Mouse (Mus musculus) left cerebral cortex, postnatal 25 days (tissue): Measurements from ENCODE around the gene Zfp949. TPM values are rescaled to one million over a fixed set of nuclear protein-coding genes. Genes with fewer than 3 reads are reported as not detected.

Experiments
- DNase-seq, 2 experiments: peaks; one replicate each; pipeline ENCODE4 v3.0.0; 2022; ENCODE audit warnings: low spot score in 2 of 2, mixed read lengths in 1 of 2
- intact Hi-C: fragments of 180-260 bp; cut with DNase I; formaldehyde crosslinking; loops from one replicate; pipeline ENCODE4 v1.15.1; 2025
- total RNA-seq, 2 experiments: library from RNA; stranded (reverse); gene quantifications; 2 replicates each; pipeline ENCODE4 v1.2.3; 2021

The Zfp949 gene
- 10 to 100 TPM; 20.9 to 25.7 TPM for total RNA-seq

DNA sequence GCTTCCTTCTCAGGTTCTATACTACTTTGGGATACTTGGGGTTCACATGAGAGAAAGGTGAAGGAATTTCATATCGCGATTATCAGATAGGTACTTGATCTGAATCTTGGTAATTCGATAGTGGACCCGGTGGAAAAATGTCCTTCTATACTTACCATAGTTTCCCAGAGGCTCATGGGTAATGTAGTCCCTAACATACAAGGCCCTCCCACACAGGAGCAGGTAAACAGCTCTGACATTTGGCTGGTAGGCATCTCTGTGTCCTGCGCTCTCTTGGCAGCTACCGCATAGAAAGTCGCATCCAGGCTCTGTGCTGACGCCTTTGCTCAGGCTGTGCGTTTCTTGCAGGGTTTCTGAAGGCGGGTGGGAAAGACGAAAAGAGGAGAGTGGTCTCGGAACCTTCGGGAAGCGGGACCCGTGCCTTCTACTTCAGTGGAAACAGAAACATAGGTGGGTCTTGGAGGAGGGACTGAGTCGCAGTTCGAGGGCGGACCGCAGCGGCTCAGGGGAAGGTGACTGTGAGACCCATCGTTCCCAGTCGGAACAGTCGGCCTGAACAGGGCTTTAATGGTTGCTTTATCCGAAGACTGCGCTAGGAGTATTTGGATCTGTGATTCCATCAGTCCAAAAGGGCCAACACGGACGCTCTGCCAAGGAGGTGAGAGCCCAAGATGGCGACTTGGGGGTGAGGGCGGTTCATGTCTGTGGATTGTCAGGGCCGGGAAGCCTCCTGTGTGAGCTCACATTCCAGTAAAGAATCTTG lies at the start of gene Zfp949:
Gene Zfp949 (plus strand): TSS at position 170 of the 763 bp plus-strand sequence.
- peak; percentile 88 to 96 for DNase-seq
- intact Hi-C loops = loop anchor here (2.0 to 10.0 kb wide), 5 partner anchors 65 to 1137 kb away; partner anchors contain the start of genes Snx14, Syncrip and Tbx18

GRCm38 (mm10) chr9:88500112-88500511 lies 47.7 kb upstream of the Zfp949 start:
- intact Hi-C loops = no loop called here
- DNase-seq = no peak

GRCm38 (mm10) chr9:88501846-88502245 lies 46.0 kb upstream of the Zfp949 start:
- intact Hi-C loops = no loop called here
- no peak for DNase-seq

DNA sequence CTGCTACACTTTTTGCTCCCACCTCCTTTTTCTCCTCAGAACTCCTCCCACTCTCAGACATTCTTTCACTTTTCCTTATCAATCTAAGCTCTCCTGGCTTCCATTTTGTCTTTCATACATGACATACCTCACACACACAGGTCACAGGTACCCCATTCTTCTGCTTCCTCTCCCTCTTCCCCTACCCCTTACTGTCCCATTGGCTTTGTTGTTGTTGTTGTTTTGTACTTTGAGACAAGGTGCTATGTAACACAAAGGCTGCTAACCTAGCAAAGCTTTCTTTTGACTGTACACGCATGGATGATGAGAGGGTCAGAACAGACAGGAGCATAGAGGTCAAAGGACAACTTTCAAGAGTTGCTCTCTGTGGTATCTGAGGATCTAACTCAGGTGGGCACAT lies 32.3 kb upstream of the Zfp949 start:
- DNase-seq = no peak
- intact Hi-C loops = no loop called here

DNA sequence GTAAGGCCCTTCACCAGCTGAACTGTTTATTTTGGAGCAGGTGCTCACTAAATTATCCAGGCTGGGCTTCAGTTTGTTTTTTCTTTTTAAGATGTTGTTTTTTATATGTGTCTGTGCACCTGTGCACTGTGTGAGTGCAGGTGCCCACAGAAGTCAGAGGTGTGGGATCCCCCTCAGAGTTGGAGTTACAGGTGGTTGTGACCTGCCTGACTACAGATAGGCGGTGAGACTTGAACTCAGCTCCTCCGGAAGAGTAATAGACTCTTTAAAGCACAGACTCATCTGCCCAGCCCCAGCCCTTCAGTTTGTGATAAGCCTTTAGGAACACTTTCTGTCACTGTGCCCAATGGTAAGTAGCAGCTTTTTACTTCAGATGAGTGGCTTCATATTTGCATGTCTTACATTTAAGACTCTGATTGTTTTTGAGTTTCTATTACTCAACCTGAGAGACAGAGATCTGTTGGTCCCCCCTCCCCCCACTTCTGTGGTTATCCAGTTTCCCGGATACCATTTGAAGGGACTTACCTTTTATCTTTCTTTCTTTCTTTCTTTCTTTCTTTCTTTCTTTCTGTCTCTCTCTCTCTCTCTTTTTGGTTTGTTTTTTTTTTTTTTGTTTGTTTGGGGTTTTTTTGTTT lies 31.3 kb upstream of the Zfp949 start:
- DNase-seq = no peak
- intact Hi-C loops = no loop called here

DNA sequence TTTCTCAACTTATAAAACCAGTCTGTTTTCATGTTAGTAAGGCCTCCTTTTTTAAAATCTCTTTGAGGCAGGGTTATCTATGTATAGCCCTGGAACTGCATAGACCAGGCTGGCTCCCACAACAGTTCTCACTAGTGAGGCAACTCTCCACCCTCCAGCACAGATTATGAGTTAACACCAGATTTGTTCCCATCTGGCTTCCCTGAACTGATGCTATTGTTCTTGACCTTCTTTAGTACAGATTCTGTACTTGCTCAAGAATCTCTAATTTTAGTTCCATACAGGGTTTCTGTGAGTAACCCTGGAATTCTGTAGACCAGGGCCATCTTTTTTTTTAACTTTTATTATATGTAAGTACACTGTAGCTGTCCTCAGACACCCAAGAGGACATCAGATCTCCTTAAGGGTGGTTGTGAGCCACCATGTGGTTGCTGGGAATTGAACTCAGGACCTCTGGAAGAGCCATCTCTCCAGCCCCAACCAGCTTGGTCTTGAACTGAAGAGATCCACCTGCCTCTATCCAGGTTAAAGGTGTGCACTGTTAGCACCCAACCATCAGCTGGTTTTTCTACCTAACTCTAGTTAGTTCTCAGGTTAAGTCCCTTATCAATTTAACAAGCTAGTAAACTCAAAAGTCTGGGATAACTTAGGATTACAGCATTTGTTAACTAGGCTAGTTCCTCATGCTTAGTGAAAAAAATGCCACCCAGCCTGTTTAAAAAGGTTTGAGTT lies 28.3 kb upstream of the Zfp949 start:
- no peak for DNase-seq
- intact Hi-C loops = no loop called here

DNA sequence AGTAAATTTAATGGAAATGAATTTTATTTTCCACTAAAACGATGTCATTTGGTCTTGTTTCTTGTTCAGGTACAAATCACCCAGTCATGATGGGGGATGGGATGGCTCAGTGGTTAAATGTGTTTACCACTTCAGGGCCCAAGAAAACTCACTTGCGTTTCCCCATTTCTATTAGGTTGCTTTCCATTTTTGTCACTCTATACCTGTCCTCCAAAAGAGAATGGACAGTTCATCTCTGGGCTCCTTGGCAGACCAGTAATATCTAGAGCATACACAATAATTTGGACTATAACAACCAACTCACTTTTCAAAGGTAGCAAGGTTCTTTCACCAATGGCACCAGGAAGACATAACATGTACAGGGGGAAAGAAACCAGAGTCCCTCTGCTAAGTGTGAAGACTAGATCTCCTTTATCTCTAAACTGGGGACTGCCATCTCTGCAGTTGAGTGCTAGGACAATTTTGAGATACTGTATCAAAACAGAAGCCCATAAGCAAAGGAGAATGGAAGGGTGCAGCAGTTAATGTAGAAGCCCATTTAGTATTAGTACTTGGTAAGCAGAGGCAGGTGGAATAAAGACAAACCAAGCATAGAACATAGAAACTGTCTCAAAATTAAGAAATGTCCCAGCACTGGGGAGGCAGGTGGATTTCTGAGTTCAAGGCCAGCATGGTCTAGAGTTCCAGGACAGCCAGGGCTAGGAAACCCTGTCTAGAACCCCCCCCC lies 27.5 kb upstream of the Zfp949 start:
- DNase-seq = no peak
- intact Hi-C loops = no loop called here

DNA sequence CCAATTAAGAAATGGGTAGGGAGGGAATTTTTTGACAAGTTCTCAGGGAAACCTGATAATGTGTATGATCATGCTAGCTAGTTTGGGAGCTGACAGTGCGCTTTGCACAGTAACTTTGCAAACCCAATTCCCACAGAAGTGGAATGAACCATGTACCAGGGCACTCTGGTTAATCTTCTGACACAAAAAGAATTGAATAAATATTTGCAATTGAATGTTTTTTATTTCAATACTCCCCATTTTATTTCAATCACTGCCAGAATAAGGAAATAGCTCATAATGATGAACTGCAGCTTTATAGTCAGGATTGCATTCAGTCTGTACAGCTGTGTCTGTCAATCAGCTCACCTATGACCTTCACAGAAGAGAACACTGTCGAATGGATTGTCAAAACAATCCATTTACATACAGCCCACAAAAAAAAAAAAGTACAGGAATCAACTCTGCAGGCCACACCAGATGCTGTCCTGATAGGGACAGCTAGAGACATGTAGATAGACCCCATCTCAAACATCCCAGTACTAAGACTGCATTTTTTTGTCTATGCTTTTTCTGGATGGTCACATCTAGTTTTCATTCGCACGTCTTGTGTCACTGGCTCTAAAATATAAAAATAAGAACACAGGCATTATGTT lies 26.9 kb upstream of the Zfp949 start:
- intact Hi-C loops = no loop called here
- DNase-seq = no peak

- intact Hi-C loops = loop anchor here (1.0 kb wide), 2 partner anchors 40 to 84 kb away; partner anchors contain the start of genes Snx14 and Syncrip
- DNase-seq = peak in 1 of 2 experiments; percentile 20
Measured at GRCm38 (mm10) chr9:88521961-88522568, 25.8 kb upstream of the Zfp949 start.

- DNase-seq = peak; percentile 96 to 98
- intact Hi-C loops = loop anchor here (1.0 kb wide), 2 partner anchors 40 to 84 kb away; partner anchors contain the start of genes Snx14 and Syncrip
Measured at GRCm38 (mm10) chr9:88522569-88523334, 25.1 kb upstream of the Zfp949 start.

DNA sequence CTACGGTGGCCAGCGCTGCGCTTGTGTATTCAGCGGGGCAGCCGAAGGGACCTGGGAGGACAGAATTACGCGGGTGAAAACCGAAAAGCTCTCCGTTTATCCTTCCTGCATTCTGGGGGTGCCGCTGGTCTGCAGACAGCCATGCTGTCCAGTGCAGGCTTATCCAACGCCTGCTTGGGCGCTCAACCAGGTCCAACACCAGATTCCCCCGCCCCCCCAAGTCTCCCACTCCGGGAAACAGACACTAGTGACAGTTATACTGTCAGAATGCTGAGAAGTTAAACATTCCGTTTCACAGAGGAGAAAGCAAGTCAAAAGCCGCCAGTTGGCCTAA lies 24.5 kb upstream of the Zfp949 start:
- no peak for DNase-seq
- intact Hi-C loops = no loop called here

- no peak for DNase-seq
- intact Hi-C loops = no loop called here
Measured at GRCm38 (mm10) chr9:88524367-88524766, 23.5 kb upstream of the Zfp949 start.

DNA sequence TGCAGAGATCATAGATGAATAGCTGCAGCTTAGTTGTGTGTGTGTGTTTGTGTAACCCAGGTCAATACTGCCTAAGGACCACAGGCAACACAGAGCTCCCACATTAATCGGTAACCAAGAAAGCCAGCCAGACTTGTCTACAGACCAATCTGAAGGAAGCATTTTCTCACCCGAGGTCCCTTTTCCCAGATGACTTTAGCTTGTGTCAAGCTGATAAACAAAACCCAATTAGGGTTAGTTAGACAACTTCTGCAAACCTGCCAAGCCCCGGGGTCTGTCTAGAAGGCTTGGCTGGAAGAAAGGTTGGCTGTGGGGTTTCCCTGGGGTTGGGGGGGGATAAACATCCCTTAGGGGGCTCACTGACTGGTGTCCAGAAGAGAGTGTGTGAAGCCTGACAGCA lies 23.0 kb upstream of the Zfp949 start:
- intact Hi-C loops = no loop called here
- DNase-seq = no peak

GRCm38 (mm10) chr9:88525341-88525740 lies 22.5 kb upstream of the Zfp949 start:
- no peak for DNase-seq
- intact Hi-C loops = no loop called here

- intact Hi-C loops = no loop called here
Measured at GRCm38 (mm10) chr9:88527956-88528355, 19.9 kb upstream of the Zfp949 start.

GRCm38 (mm10) chr9:88528736-88529135 lies 19.1 kb upstream of the Zfp949 start:
- no peak for DNase-seq
- intact Hi-C loops = no loop called here

More at GRCm38 (mm10) chr9:88527956-88528355, 19.9 kb upstream of the Zfp949 start:
- DNase-seq = no peak

GRCm38 (mm10) chr9:88529571-88529970 lies 18.2 kb upstream of the Zfp949 start:
- intact Hi-C loops = no loop called here

DNA sequence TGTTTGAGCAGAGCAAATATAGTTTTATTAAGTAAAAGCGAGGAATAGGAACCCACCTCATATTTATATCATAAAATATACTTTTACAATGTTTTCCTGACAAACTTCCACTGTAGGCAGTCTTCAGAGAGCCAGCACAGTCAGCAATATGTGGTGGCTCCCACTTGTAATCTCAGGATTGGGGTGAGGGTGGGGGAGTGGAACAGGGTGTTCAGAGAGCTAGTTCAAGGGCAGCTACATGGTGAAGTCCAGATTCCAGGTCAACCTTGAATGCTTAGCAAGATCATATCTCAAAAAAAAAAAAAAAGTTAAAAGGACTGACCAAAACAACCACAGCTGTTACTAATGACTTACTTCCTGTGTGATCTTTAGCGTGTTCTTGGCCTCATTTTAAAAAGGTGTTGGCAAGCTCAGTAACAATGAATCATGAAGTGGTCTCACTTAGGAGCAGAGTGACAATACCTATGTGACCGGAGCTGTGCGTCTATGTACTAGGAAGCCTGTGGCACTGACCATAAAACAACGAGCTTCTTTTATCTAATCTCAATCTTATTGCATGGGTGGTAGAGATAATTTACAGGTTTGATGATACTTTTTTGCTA lies 17.7 kb upstream of the Zfp949 start:
- DNase-seq = no peak
- intact Hi-C loops = no loop called here

More at GRCm38 (mm10) chr9:88529571-88529970, 18.2 kb upstream of the Zfp949 start:
- no peak for DNase-seq
